Mouse (Mus musculus) embryonic facial prominence, embryonic 15.5 days (tissue): ENCODE data around the gene Bcas3. TPM values are rescaled to one million over a fixed set of nuclear protein-coding genes. Genes with fewer than 3 reads are reported as not detected.

Source experiments
- ATAC-seq: fragments of 200-750 bp; cut with Nextera tagmentation; 2 replicates; pipeline ENCODE4 v1.8.0; 2017; ENCODE audit warnings: low read depth, moderate TSS enrichment; ENCODE audit not compliant: insufficient number of reproducible peaks, low FRiP score, low TSS enrichment
- H3K27ac ChIP-seq: fragments of 300-500 bp; sonication (generic); replicated peaks from 2 replicates; pipeline ENCODE4 v1.5.1; 2015; ENCODE audit warnings: mild to moderate bottlenecking, inconsistent platforms
- H3K27me3 ChIP-seq: fragments of 300-500 bp; sonication (generic); 2 replicates; pipeline ENCODE4 v1.6.1; 2015; ENCODE audit warnings: inconsistent platforms
- H3K36me3 ChIP-seq: fragments of 300-500 bp; sonication (generic); 2 replicates; pipeline ENCODE4 v1.6.1; 2015; ENCODE audit warnings: mild to moderate bottlenecking, inconsistent platforms
- H3K4me1 ChIP-seq: fragments of 300-500 bp; sonication (generic); 2 replicates; pipeline ENCODE4 v1.6.1; 2015; ENCODE audit warnings: inconsistent platforms
- H3K4me2 ChIP-seq: fragments of 300-500 bp; sonication (generic); replicated peaks from 2 replicates; pipeline ENCODE4 v1.6.1; 2015; ENCODE audit warnings: mild to moderate bottlenecking, inconsistent platforms
- H3K4me3 ChIP-seq: fragments of 300-500 bp; sonication (generic); replicated peaks from 2 replicates; pipeline ENCODE4 v1.5.1; 2015; ENCODE audit warnings: mild to moderate bottlenecking, inconsistent platforms
- H3K9ac ChIP-seq: fragments of 300-500 bp; sonication (generic); 2 replicates; pipeline ENCODE4 v1.6.1; 2015; ENCODE audit warnings: inconsistent platforms
- H3K9me3 ChIP-seq: fragments of 300-500 bp; sonication (generic); replicated peaks from 2 replicates; pipeline ENCODE4 v1.6.1; 2016; ENCODE audit warnings: inconsistent platforms
- WGBS: fragments of 180-500 bp; shearing (Covaris S2); methylation state at CpG from one replicate; pipeline ENCODE4 v1.1.7; 2015; 5-methylcytosine and 5-hydroxymethylcytosine counted together
- polyA plus RNA-seq: library from polyadenylated mRNA; unstranded; fragments of >200 nt; fragmentation: Nextera tagmentation; extraction: Ambion mirVana; gene quantifications from 2 replicates; pipeline ENCODE4 v1.2.1, GENCODE M21; 2015

The Bcas3 gene
- polyA plus RNA-seq, 1 experiment from 2014 or later: 32.7 TPM

DNA sequence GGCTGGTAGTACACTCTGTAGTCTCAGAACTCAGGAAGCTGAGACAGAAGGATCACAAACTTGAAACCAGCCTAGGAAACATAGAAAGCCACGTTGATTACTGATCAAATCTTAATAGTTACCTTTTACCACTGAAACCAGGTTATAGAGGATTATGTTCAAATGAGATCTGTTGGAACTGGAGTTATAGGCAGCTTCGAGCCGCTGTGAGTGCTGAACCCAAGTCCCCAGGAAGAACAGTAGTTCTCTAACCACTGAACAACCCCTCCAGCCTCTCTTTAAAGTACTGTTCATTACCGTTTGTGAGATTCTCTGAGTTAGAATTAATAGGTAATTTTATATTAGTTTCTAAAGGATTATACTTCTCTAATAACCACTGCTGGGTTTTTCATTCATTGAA, 188.0 kb downstream of the Bcas3 start:
- Histone ChIP-seq H3K27me3 (no peaks in the 10 kb centered on the region), H3K9ac (no peak overlapping the region), H3K9me3 (no peaks in the 10 kb centered on the region), H3K36me3 (no peaks in the 10 kb centered on the region), H3K4me2 (no peak overlapping the region), H3K27ac (no peak overlapping the region), H3K4me1 (peaks cover 11% of the 10 kb centered on the region; the same call in 1 of the 2 replicates), H3K4me3 (no peak overlapping the region)
- 66% methylated on average over 4 of the region's 4 CpGs for WGBS
- ATAC-seq: no peak

DNA sequence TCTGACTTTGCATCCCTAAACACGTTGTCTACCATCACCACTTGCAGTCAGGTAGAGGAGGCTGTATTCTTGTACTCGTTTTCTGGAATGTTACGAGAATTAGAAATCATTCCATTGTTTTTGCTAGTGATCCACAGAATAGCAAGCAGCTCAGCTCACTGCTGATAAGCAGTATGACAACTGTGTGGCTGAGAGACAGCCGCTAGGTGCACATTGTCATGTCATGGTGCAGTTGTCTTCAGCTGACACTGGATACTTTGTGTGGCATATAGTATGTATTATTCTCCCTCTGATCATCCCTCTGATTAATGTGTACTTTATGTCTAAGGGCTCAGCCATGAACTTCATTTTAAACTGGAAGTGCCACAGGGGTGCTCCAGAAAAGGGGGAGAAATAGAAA, 190.3 kb downstream of the Bcas3 start:
- H3K4me2 ChIP-seq: no peak overlapping the region
- H3K9me3 ChIP-seq: no peaks in the 10 kb centered on the region
- no peak overlapping the region for H3K4me3 ChIP-seq
- no peaks in the 10 kb centered on the region for H3K27me3 ChIP-seq
- no peak overlapping the region for H3K27ac ChIP-seq
- no peaks in the 10 kb centered on the region for H3K36me3 ChIP-seq
- H3K9ac ChIP-seq: no peak overlapping the region
- H3K4me1 ChIP-seq: peaks cover 11% of the 10 kb centered on the region; the same call in 1 of the 2 replicates
- 79% methylated on average over 4 of the region's 4 CpGs for WGBS
- ATAC-seq: no peak

DNA sequence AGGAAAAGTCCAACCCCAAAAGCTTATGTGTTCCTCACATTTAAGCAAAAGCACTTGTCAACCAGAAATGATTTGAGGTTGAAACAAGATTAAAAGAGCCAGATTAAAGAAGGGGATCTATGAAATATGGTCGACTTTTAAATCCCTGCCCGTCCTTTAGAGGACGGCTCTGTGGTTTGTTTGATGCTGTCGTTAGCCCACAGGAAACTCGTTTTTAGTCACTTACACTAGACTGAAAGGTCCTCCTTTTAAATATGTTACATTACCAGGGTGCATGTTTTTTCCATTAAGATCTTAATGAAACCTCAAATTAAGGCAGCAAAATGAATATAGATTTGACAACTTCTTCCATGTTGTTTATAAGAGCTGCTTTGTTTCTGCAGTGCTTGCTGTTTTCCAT, 192.6 kb downstream of the Bcas3 start:
- no peak overlapping the region for H3K4me3 ChIP-seq
- no peak overlapping the region for H3K9ac ChIP-seq
- H3K27ac ChIP-seq: no peak overlapping the region
- H3K4me2 ChIP-seq: no peak overlapping the region
- H3K4me1 ChIP-seq: peaks cover 11% of the 10 kb centered on the region; the same call in 1 of the 2 replicates
- ATAC-seq: no peak
- H3K9me3 ChIP-seq: no peaks in the 10 kb centered on the region
- no peaks in the 10 kb centered on the region for H3K27me3 ChIP-seq
- WGBS: 33% methylated on average over 5 of the region's 5 CpGs
- no peaks in the 10 kb centered on the region for H3K36me3 ChIP-seq

DNA sequence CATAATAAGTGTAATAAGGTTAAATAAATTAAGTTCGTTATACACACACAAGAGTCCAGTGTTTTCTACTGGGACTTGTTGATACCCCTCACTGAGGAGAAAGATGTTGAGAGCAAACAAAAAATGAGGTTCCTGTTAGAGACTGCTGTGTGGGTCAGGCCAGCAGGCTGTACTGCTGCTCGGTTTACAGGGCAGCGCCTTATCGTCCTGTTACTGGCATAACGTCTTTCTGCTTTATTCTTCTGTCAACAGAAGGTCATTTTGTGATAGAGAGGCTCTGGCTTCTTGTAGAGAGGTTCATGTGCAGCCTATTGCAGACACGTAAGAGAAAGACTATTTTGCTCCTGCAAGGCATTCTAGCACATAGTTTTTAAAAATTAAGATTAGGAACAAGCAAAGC, 195.0 kb downstream of the Bcas3 start:
- Histone ChIP-seq H3K4me3 (no peak overlapping the region), H3K4me1 (no peaks in the 10 kb centered on the region), H3K9me3 (no peaks in the 10 kb centered on the region), H3K9ac (no peak overlapping the region), H3K27me3 (no peaks in the 10 kb centered on the region), H3K36me3 (no peaks in the 10 kb centered on the region), H3K27ac (no peak overlapping the region), H3K4me2 (no peak overlapping the region)
- WGBS: 56% methylated on average over 6 of the region's 6 CpGs
- ATAC-seq: no peak

DNA sequence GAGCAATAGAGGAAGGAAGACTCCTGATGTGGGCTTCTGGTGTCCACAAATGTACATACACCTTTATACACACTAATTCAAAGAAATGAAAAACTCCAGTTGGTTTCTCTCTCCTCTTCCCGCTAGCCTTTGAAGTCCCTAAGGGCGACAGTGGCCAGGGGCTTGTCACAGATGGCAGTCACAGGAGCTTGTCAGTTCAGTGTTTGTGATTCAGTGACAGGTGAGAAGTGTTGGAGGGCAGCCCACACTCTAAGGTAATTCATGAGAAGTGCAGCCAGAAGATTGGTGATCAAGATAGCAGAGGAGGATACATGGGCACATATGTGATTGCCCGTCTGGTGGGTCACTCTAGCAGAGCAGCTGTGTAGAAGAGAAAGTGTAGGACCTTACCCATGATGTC, 196.7 kb downstream of the Bcas3 start:
- H3K36me3 ChIP-seq: no peaks in the 10 kb centered on the region
- no peak overlapping the region for H3K4me2 ChIP-seq
- H3K9ac ChIP-seq: no peak overlapping the region
- no peaks in the 10 kb centered on the region for H3K9me3 ChIP-seq
- no peak overlapping the region for H3K4me3 ChIP-seq
- H3K4me1 ChIP-seq: no peaks in the 10 kb centered on the region
- no peak overlapping the region for H3K27ac ChIP-seq
- ATAC-seq: no peak
- WGBS: 76% methylated on average over 3 of the region's 3 CpGs
- no peaks in the 10 kb centered on the region for H3K27me3 ChIP-seq

DNA sequence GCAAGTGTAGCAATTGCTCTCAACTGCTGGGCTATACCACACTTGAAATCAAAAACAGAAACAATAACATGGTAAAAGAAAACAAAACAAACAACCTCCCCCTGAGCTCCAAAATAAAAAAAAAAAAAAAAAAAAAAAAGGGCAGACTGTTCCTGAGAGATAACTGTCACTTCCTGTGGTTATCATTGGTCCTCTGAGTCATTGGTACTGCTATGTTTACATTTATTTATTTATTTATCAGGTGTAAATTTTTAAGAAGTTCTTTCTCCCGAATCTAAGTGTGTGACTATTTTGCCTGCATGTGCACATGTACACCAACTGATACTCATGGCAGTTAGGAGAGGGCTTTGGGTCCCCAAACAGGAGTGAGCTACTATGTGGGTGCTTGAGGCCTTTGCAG, 202.1 kb downstream of the Bcas3 start:
- no peaks in the 10 kb centered on the region for H3K27me3 ChIP-seq
- H3K27ac ChIP-seq: no peak overlapping the region
- no peak overlapping the region for H3K4me3 ChIP-seq
- H3K9ac ChIP-seq: no peak overlapping the region
- no peaks in the 10 kb centered on the region for H3K9me3 ChIP-seq
- no peaks in the 10 kb centered on the region for H3K4me1 ChIP-seq
- no peaks in the 10 kb centered on the region for H3K36me3 ChIP-seq
- no peak overlapping the region for H3K4me2 ChIP-seq
- ATAC-seq: no peak
- 58% methylated on average over 1 of the region's 1 CpGs for WGBS

DNA sequence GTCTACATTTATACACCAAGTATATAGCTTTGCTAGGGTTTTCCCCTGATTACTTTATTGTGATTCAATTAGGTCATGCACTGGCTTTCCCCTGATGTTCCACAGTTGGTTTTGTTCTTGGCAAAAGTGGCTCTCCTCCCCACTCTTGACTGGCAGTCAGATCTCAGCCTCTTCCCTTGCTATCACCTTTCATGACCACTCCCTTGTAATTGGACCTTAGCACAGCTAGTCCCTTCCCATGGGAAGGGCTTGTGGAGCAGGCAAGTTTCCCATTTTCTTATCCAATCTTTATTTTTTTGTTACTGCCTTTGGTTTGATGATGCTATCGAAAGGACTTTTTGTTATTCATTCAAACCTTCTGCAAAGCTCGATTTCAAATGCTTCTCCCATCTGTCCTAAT, 202.8 kb downstream of the Bcas3 start:
- no peak overlapping the region for H3K4me2 ChIP-seq
- no peak for ATAC-seq
- H3K36me3 ChIP-seq: no peaks in the 10 kb centered on the region
- no peaks in the 10 kb centered on the region for H3K9me3 ChIP-seq
- no peak overlapping the region for H3K4me3 ChIP-seq
- WGBS: 62% methylated on average over 2 of the region's 2 CpGs
- H3K27ac ChIP-seq: no peak overlapping the region
- no peak overlapping the region for H3K9ac ChIP-seq
- H3K27me3 ChIP-seq: no peaks in the 10 kb centered on the region
- no peaks in the 10 kb centered on the region for H3K4me1 ChIP-seq

DNA sequence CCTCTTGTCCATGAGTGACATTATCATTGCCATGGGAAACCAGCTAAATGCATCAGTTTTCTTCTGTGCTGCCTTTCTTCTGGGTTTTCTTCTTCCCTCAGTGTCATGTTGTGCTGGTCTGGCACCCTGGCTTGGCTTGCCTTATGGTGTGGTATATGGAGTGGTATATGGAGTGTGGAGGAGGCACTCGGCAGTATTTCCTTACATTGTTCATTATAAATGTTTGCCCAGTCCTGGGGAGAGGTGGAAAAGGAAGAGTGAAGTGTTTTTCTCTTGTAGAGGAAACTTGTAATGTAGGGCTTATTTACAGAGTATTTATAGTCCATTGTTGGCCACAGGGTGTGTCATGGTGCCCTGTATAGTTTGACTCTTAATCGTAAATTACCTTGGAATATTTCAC, 212.1 kb downstream of the Bcas3 start:
- ATAC-seq: no peak
- WGBS: 79% methylated on average over 2 of the region's 2 CpGs
- Histone ChIP-seq H3K4me3 (no peak overlapping the region), H3K4me2 (no peak overlapping the region), H3K9ac (no peak overlapping the region), H3K27ac (no peak overlapping the region), H3K36me3 (no peaks in the 10 kb centered on the region), H3K9me3 (no peaks in the 10 kb centered on the region), H3K27me3 (no peaks in the 10 kb centered on the region), H3K4me1 (no peaks in the 10 kb centered on the region)

DNA sequence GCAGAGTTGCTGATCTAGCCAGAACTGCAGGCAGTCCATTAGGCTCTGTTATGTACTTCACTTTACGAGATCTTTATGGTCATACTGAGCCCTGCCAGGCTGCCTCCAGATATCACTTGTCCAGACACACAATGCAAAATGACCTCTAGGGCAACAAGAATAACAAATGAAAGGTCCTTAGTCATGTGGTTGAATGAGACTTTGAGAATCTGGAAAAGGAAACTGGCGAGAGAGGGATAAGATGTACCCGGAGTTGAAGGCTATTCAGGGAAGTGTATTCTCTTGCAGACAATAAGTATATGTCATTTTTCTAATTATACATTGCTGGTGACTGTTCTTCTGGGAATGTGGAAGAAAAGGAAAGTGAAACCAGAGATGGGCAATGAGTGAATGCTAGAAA, 218.1 kb downstream of the Bcas3 start:
- Histone ChIP-seq H3K4me3 (no peak overlapping the region), H3K36me3 (no peaks in the 10 kb centered on the region), H3K9me3 (no peaks in the 10 kb centered on the region), H3K9ac (no peak overlapping the region), H3K27ac (no peak overlapping the region), H3K4me2 (no peak overlapping the region), H3K4me1 (no peaks in the 10 kb centered on the region), H3K27me3 (no peaks in the 10 kb centered on the region)
- ATAC-seq: no peak
- 72% methylated on average over 3 of the region's 3 CpGs for WGBS

DNA sequence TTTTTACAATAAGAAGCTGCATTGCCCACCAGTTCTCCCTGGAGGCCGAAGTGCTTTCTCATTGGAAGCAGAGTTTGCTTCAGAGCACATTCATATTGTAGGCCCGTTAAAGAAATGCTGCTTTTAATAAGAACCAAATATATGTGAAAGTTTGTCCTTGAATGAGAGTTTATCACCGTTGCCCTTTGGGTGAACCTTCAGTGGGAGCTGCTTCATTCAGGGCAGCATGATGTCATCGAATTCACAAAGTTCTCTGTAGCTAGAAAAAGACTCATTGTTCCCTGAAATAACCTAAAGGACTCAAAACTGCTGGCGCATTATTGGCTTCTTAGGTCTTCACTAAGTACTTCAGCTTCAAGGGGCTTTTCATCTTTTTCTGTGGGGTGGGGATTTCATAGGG, 219.0 kb downstream of the Bcas3 start:
- Histone ChIP-seq H3K9me3 (no peaks in the 10 kb centered on the region), H3K27me3 (no peaks in the 10 kb centered on the region), H3K4me2 (no peak overlapping the region), H3K27ac (no peak overlapping the region), H3K4me1 (no peaks in the 10 kb centered on the region), H3K36me3 (no peaks in the 10 kb centered on the region), H3K4me3 (no peak overlapping the region), H3K9ac (no peak overlapping the region)
- 50% methylated on average over 5 of the region's 5 CpGs for WGBS
- no peak for ATAC-seq

DNA sequence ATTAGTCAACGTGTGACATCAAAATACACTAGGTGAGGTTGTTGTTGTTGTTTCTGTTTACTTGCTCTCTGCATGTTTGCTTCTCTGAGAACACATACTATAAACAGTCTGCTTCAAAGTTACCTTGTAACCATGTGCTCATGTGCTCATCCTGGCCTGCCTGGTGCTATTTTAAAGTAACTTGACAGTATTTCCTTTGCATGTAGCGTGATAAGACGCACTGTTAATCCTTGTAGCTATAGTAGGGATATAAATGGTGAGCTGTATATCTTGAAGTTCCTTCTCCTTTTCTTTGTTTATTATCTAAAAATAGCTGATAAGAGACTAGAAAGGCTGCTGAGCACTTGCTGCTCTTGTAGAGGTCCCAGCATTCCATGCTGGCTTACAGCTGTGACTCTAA, 219.6 kb downstream of the Bcas3 start:
- WGBS: 83% methylated on average over 3 of the region's 3 CpGs
- Histone ChIP-seq H3K4me2 (no peak overlapping the region), H3K36me3 (no peaks in the 10 kb centered on the region), H3K27ac (no peak overlapping the region), H3K27me3 (no peaks in the 10 kb centered on the region), H3K4me1 (0 out of 2 replicates have a peak, but pooled peaks cover 3% of the 10 kb centered on the region), H3K9me3 (no peaks in the 10 kb centered on the region), H3K4me3 (no peak overlapping the region), H3K9ac (no peak overlapping the region)
- no peak for ATAC-seq

DNA sequence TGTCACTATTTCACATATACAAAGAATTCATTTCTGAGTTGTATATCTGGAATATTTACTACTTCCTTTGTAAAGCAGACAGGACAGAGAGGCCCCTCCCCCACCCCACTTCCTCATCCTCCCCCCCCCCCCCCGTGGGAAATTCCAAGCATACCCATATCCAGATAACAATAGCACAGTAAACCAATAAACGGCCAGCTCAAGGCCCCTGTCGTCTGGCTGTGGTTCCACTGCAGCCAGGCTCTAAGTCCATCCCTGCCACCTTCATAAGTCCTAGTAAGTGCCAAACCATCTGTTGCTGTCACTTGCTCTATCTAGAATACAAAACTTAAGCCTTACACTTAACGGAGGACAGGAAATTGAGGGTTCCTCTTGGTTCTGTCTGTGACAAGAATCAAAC, 221.5 kb downstream of the Bcas3 start:
- Histone ChIP-seq H3K4me2 (no peak overlapping the region), H3K9ac (no peak overlapping the region), H3K4me3 (no peak overlapping the region), H3K27me3 (no peaks in the 10 kb centered on the region), H3K4me1 (0 out of 2 replicates have a peak, but pooled peaks cover 3% of the 10 kb centered on the region), H3K27ac (no peak overlapping the region), H3K36me3 (no peaks in the 10 kb centered on the region), H3K9me3 (no peaks in the 10 kb centered on the region)
- ATAC-seq: no peak
- WGBS: 14% methylated on average over 4 of the region's 4 CpGs
